8 mouse cellular contexts compared by ENCODE assay signal in genomic region chr11:116653709-116654221, GRCm38 (mm10). TPM values are rescaled to one million over a fixed set of nuclear protein-coding genes. Genes with fewer than 3 reads are reported as not detected.
DNase-seq lines count a peak whose midpoint lies in the region; ATAC-seq lines count a peak whose summit lies in the region.

No protein-coding gene starts in this region.

- ATAC-seq in kidney, embryonic 15.5 days (replicated peaks; ENCODE audit: low FRiP score): no peak
- no peak for ATAC-seq in embryonic facial prominence, embryonic 13.5 days (ENCODE audit: insufficient number of reproducible peaks, insufficient read depth, low FRiP score, low TSS enrichment, low read depth)
- peak; percentile 31; the same call in 1 of the 2 replicates for ATAC-seq in hindbrain, embryonic 12.5 days (ENCODE audit: low FRiP score)
- ATAC-seq in liver, embryonic 16.5 days (ENCODE audit: low read depth): no peak
- ATAC-seq in activated CD4-positive, CD25-positive, alpha-beta regulatory T cell, adult 4 months: no peak

- peaks cover 52% of the 10 kb centered on the region for H3K27me3 ChIP-seq in kidney, embryonic 15.5 days
- H3K27me3 ChIP-seq in embryonic facial prominence, embryonic 13.5 days: peaks cover 50% of the 10 kb centered on the region
- H3K27me3 ChIP-seq in hindbrain, embryonic 12.5 days: peaks cover 68% of the 10 kb centered on the region
- peaks cover 41% of the 10 kb centered on the region for H3K27me3 ChIP-seq in liver, embryonic 16.5 days (ENCODE audit: control insufficient read depth, insufficient read depth, low read depth, low read length)

- peak overlapping the region; percentile 96 for H3K4me2 ChIP-seq in kidney, embryonic 15.5 days
- peak overlapping the region; percentile 95 for H3K4me2 ChIP-seq in embryonic facial prominence, embryonic 13.5 days
- H3K4me2 ChIP-seq in hindbrain, embryonic 12.5 days (replicated peaks): peak overlapping the region; percentile 95
- peak overlapping the region; percentile 52 for H3K4me2 ChIP-seq in liver, embryonic 16.5 days (ENCODE audit: low read depth, low read length)

- peak overlapping the region; percentile 52 for H3K9ac ChIP-seq in kidney, embryonic 15.5 days
- H3K9ac ChIP-seq in embryonic facial prominence, embryonic 13.5 days: peak overlapping the region; percentile 73
- peak overlapping the region; percentile 67 for H3K9ac ChIP-seq in hindbrain, embryonic 12.5 days
- H3K9ac ChIP-seq in liver, embryonic 16.5 days (ENCODE audit: low read depth, low read length): 0 out of 2 replicates have a peak overlapping the region, but pooled peaks have one; percentile 17

- no peak overlapping the region for H3K27ac ChIP-seq in kidney, embryonic 15.5 days
- no peak overlapping the region; the same call in 1 of the 2 replicates for H3K27ac ChIP-seq in embryonic facial prominence, embryonic 13.5 days
- H3K27ac ChIP-seq in hindbrain, embryonic 12.5 days: no peak overlapping the region
- H3K27ac ChIP-seq in liver, embryonic 16.5 days (ENCODE audit: low read length): no peak overlapping the region

- H3K4me3 ChIP-seq in kidney, embryonic 15.5 days (replicated peaks): peak overlapping the region; percentile 58
- peak overlapping the region; percentile 55 for H3K4me3 ChIP-seq in embryonic facial prominence, embryonic 13.5 days
- peak overlapping the region; percentile 49 for H3K4me3 ChIP-seq in hindbrain, embryonic 12.5 days
- H3K4me3 ChIP-seq in liver, embryonic 16.5 days (ENCODE audit: low read depth, low read length): peak overlapping the region; percentile 45

- no peaks in the 10 kb centered on the region for H3K36me3 ChIP-seq in kidney, embryonic 15.5 days
- H3K36me3 ChIP-seq in embryonic facial prominence, embryonic 13.5 days: no peaks in the 10 kb centered on the region
- no peaks in the 10 kb centered on the region for H3K36me3 ChIP-seq in hindbrain, embryonic 12.5 days
- no peaks in the 10 kb centered on the region for H3K36me3 ChIP-seq in liver, embryonic 16.5 days (ENCODE audit: control insufficient read depth, insufficient read depth)

- 0% methylated on average over 46 of the region's 47 CpGs for WGBS in kidney, embryonic 15.5 days
- WGBS in embryonic facial prominence, embryonic 13.5 days: under 1% methylated on average over 47 of the region's 47 CpGs
- WGBS in hindbrain, embryonic 12.5 days: under 1% methylated on average over 46 of the region's 47 CpGs
- WGBS in liver, embryonic 16.5 days (ENCODE audit: insufficient replicate concordance): under 1% methylated on average over 46 of the region's 47 CpGs

- no peaks in the 10 kb centered on the region for H3K9me3 ChIP-seq in kidney, embryonic 15.5 days (replicated peaks)
- H3K9me3 ChIP-seq in embryonic facial prominence, embryonic 13.5 days: no peaks in the 10 kb centered on the region
- H3K9me3 ChIP-seq in hindbrain, embryonic 12.5 days (replicated peaks): no peaks in the 10 kb centered on the region
- no peaks in the 10 kb centered on the region for H3K9me3 ChIP-seq in liver, embryonic 16.5 days (replicated peaks; ENCODE audit: control insufficient read depth, low read length)

- DNase-seq in kidney, adult 8-10 months: no peak
- DNase-seq in adrenal gland, postnatal 14 days: peak; percentile 72
- peak; percentile 51 for DNase-seq in right cerebral cortex, postnatal 14 days

- H3K4me1 ChIP-seq in kidney, embryonic 15.5 days: peaks cover 57% of the 10 kb centered on the region
- peaks cover 61% of the 10 kb centered on the region for H3K4me1 ChIP-seq in embryonic facial prominence, embryonic 13.5 days
- peaks cover 43% of the 10 kb centered on the region for H3K4me1 ChIP-seq in hindbrain, embryonic 12.5 days
- peaks cover 14% of the 10 kb centered on the region for H3K4me1 ChIP-seq in liver, embryonic 16.5 days (ENCODE audit: control insufficient read depth, low read depth, low read length)

RNA-seq across cellular contexts. Expression of gene Cygb, which starts 0.3 kb away (rescaled TPM):
- polyA plus RNA-seq in kidney, embryonic 15.5 days (2015; fragmentation: Nextera tagmentation; extraction: Ambion mirVana): 13.7 and 16.0 TPM in 2 replicates
- 30.9 and 35.0 TPM in 2 replicates for total RNA-seq in adrenal gland, postnatal 14 days (2021)
- 7.1 and 7.9 TPM in 2 replicates for polyA plus RNA-seq in embryonic facial prominence, embryonic 13.5 days (2015; fragmentation: Nextera tagmentation; extraction: Ambion mirVana)
- polyA plus RNA-seq in hindbrain, embryonic 12.5 days (2016; fragmentation: Nextera tagmentation; extraction: Ambion mirVana): 4.5 and 5.9 TPM in 2 replicates
- polyA plus RNA-seq in liver, embryonic 16.5 days (2015; fragmentation: Nextera tagmentation; extraction: Ambion mirVana): 1.1 and 1.2 TPM in 2 replicates
- polyA plus RNA-seq in activated CD4-positive, CD25-positive, alpha-beta regulatory T cell, adult 4 months (2017; shearing (Covaris generic)): not detected

RNA-seq across cellular contexts. Expression of gene Prcd, which starts 0.4 kb away (rescaled TPM):
- polyA plus RNA-seq in kidney, embryonic 15.5 days (2015; fragmentation: Nextera tagmentation; extraction: Ambion mirVana): 1.1 and 1.6 TPM in 2 replicates
- 5.3 and 6.1 TPM in 2 replicates for total RNA-seq in adrenal gland, postnatal 14 days (2021)
- 0.69 and 0.80 TPM in 2 replicates for polyA plus RNA-seq in embryonic facial prominence, embryonic 13.5 days (2015; fragmentation: Nextera tagmentation; extraction: Ambion mirVana)
- polyA plus RNA-seq in hindbrain, embryonic 12.5 days (2016; fragmentation: Nextera tagmentation; extraction: Ambion mirVana): 0.34 and 0.43 TPM in 2 replicates
- polyA plus RNA-seq in liver, embryonic 16.5 days (2015; fragmentation: Nextera tagmentation; extraction: Ambion mirVana): 0.12 TPM in 1 of 2 replicates, not detected in the other
- polyA plus RNA-seq in activated CD4-positive, CD25-positive, alpha-beta regulatory T cell, adult 4 months (2017; shearing (Covaris generic)): not detected

RNA-seq across cellular contexts. Expression of gene Rhbdf2, which starts 26.9 kb away (rescaled TPM):
- polyA plus RNA-seq in kidney, embryonic 15.5 days (2015; fragmentation: Nextera tagmentation; extraction: Ambion mirVana): 9.5 and 9.8 TPM in 2 replicates
- total RNA-seq in adrenal gland, postnatal 14 days (2021): 11.2 and 14.3 TPM in 2 replicates
- 4.2 and 4.3 TPM in 2 replicates for polyA plus RNA-seq in embryonic facial prominence, embryonic 13.5 days (2015; fragmentation: Nextera tagmentation; extraction: Ambion mirVana)
- 3.7 and 4.5 TPM in 2 replicates for polyA plus RNA-seq in hindbrain, embryonic 12.5 days (2016; fragmentation: Nextera tagmentation; extraction: Ambion mirVana)
- 6.7 and 7.7 TPM in 2 replicates for polyA plus RNA-seq in liver, embryonic 16.5 days (2015; fragmentation: Nextera tagmentation; extraction: Ambion mirVana)
- polyA plus RNA-seq in activated CD4-positive, CD25-positive, alpha-beta regulatory T cell, adult 4 months (2017; shearing (Covaris generic)): 1 to 10 TPM; 4.9 to 5.0 TPM

Comparison
In these comparisons a context has a peak if more than half of its experiments do, and no peak if none do; other contexts are left out.
1. H3K9ac ChIP-seq: peak in every context shown above with its lines; median percentile 73 in embryonic facial prominence, embryonic 13.5 days; 67 in hindbrain, embryonic 12.5 days; 52 in kidney, embryonic 15.5 days; 17 in liver, embryonic 16.5 days.
2. DNase-seq: peak in adrenal gland, postnatal 14 days (single experiment) and right cerebral cortex, postnatal 14 days (single experiment); none in kidney, adult 8-10 months (0 of 2).
3. Peak in every context shown above with its lines, with median percentiles within 50 percentile points of each other: H3K4me2 ChIP-seq and H3K4me3 ChIP-seq.